Mouse (Mus musculus) kidney, embryonic 14.5 days (tissue): ENCODE results near the gene Megf9. TPM values are rescaled to one million over a fixed set of nuclear protein-coding genes. Genes with fewer than 3 reads are reported as not detected.
A peak's percentile ranks its signal among the peaks of the same experiment; 100 is the strongest.

Source experiments
- ATAC-seq: fragments of 200-750 bp; cut with Nextera tagmentation; 2 replicates; pipeline ENCODE4 v1.8.0; 2017; ENCODE audit warnings: moderate number of reproducible peaks, mild to moderate bottlenecking, moderate TSS enrichment, moderate library complexity; ENCODE audit not compliant: low FRiP score, low TSS enrichment
- H3K27ac ChIP-seq: fragments of 300-500 bp; sonication (generic); 2 replicates; pipeline ENCODE4 v1.5.1; 2014; ENCODE audit warnings: low read depth, mild to moderate bottlenecking, low read length, moderate library complexity, mixed read lengths
- H3K27me3 ChIP-seq: fragments of 300-500 bp; sonication (generic); 2 replicates; pipeline ENCODE4 v1.6.1; 2014; ENCODE audit warnings: mild to moderate bottlenecking, low read length; ENCODE audit not compliant: control insufficient read depth, insufficient read depth
- H3K36me3 ChIP-seq: fragments of 300-500 bp; sonication (generic); 2 replicates; pipeline ENCODE4 v1.6.1; 2014; ENCODE audit warnings: low read length, mixed read lengths; ENCODE audit not compliant: control insufficient read depth, insufficient read depth
- H3K4me1 ChIP-seq: fragments of 300-500 bp; sonication (generic); 2 replicates; pipeline ENCODE4 v1.6.1; 2014; ENCODE audit warnings: low read length, mixed read lengths; ENCODE audit not compliant: control insufficient read depth, insufficient read depth
- H3K4me2 ChIP-seq: fragments of 300-500 bp; sonication (generic); replicated peaks from 2 replicates; pipeline ENCODE4 v1.6.1; 2014; ENCODE audit warnings: low read depth, mild to moderate bottlenecking, low read length
- H3K4me3 ChIP-seq: fragments of 300-500 bp; sonication (generic); 2 replicates; pipeline ENCODE4 v1.5.1; 2014; ENCODE audit warnings: mild to moderate bottlenecking, low read length
- H3K9ac ChIP-seq: fragments of 300-500 bp; sonication (generic); 2 replicates; pipeline ENCODE4 v1.6.1; 2014; ENCODE audit warnings: low read depth, mild to moderate bottlenecking, low read length, moderate library complexity
- H3K9me3 ChIP-seq: fragments of 300-500 bp; sonication (generic); 2 replicates; pipeline ENCODE4 v1.6.1; 2016; ENCODE audit warnings: low read length; ENCODE audit not compliant: control insufficient read depth
- WGBS: fragments of 180-500 bp; shearing (Covaris S2); extraction: QIAGEN DNeasy Blood & Tissue Kit; methylation state at CpG from one replicate; pipeline ENCODE4 v1.1.7; 2014; 5-methylcytosine and 5-hydroxymethylcytosine counted together
- polyA plus RNA-seq: library from polyadenylated mRNA; unstranded; fragments of >200 nt; fragmentation: Nextera tagmentation; extraction: Ambion mirVana; gene quantifications from 2 replicates; pipeline ENCODE4 v1.2.1, GENCODE M21; 2014

Megf9 gene
- polyA plus RNA-seq, 1 experiment from 2014 or later, result 21.1 TPM

GRCm38 (mm10) chr4:70533056-70533805, 1.6 kb downstream of the Megf9 start:
- H3K9me3 ChIP-seq, result no peaks in the 10 kb centered on the region
- peak overlapping the region; percentile 78 for H3K4me3 ChIP-seq
- H3K36me3 ChIP-seq, result no peaks in the 10 kb centered on the region
- WGBS, result 37% methylated on average over 3 of the region's 3 CpGs
- no peak for ATAC-seq
- H3K4me2 ChIP-seq, result peak overlapping the region; percentile 85
- no peaks in the 10 kb centered on the region for H3K27me3 ChIP-seq
- peaks cover 15% of the 10 kb centered on the region for H3K4me1 ChIP-seq
- H3K9ac ChIP-seq, result peak overlapping the region; percentile 79; the same call in 1 of the 2 replicates
- no peak overlapping the region for H3K27ac ChIP-seq

GRCm38 (mm10) chr4:70531021-70531420, 3.8 kb downstream of the Megf9 start:
- WGBS, result 80% methylated on average over 1 of the region's 1 CpGs

DNA sequence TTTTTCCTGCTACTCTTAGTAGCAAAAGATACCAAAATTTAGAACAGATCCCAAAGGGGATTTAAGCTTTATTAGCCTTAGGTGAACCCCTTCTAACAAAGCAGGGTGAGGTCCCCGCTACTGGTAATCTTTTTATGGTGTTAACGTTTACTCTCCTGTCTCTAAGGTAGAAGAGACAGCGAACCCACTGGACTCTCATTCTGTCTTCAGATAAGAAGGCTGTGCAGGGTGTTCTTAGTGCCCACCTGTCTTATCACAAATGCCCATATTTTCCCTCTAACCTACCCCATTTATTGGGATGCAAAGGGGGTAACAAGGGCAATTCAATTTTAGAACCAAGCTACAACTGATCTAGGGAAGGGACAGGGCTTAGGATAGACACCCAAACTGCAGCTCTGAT, 6.2 kb downstream of the Megf9 start:
- Histone ChIP-seq H3K27ac (no peak overlapping the region), H3K9me3 (no peaks in the 10 kb centered on the region), H3K4me2 (no peak overlapping the region), H3K36me3 (no peaks in the 10 kb centered on the region), H3K4me1 (peaks cover 9% of the 10 kb centered on the region; the same call in 1 of the 2 replicates), H3K4me3 (no peak overlapping the region), H3K27me3 (no peaks in the 10 kb centered on the region), H3K9ac (no peak overlapping the region)
- no peak for ATAC-seq
- WGBS, result 85% methylated on average over 3 of the region's 3 CpGs

More at GRCm38 (mm10) chr4:70531021-70531420, 3.8 kb downstream of the Megf9 start:
- H3K9me3 ChIP-seq, result no peaks in the 10 kb centered on the region
- no peak overlapping the region for H3K4me3 ChIP-seq
- H3K9ac ChIP-seq, result no peak overlapping the region
- H3K27me3 ChIP-seq, result no peaks in the 10 kb centered on the region
- H3K36me3 ChIP-seq, result no peaks in the 10 kb centered on the region
- H3K4me1 ChIP-seq, result peaks cover 13% of the 10 kb centered on the region
- H3K4me2 ChIP-seq, result no peak overlapping the region
- no peak for ATAC-seq
- H3K27ac ChIP-seq, result no peak overlapping the region

DNA sequence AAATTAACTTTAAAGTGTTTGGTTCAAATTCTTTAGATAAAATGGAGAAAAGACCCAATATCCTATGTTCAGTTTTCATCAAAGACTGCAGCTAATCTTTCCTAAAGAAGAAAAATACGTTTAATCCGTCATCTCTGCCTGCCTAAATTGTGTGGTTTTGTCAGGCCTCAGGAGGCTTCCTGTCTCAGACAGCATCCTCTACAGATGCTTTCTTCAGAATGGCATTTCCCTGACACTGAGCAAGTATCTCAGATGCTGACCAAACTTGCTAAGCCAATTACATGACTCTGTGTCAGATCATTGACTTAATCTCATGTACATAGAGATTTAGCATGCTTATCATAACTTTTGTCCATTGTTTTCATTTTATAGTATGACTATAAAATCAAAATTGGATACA, 11.4 kb downstream of the Megf9 start:
- H3K36me3 ChIP-seq, result no peaks in the 10 kb centered on the region
- H3K4me3 ChIP-seq, result no peak overlapping the region
- no peaks in the 10 kb centered on the region for H3K27me3 ChIP-seq
- H3K4me1 ChIP-seq, result no peaks in the 10 kb centered on the region
- WGBS, result 61% methylated on average over 2 of the region's 2 CpGs
- H3K9me3 ChIP-seq, result no peaks in the 10 kb centered on the region
- H3K9ac ChIP-seq, result no peak overlapping the region
- H3K27ac ChIP-seq, result no peak overlapping the region
- H3K4me2 ChIP-seq, result no peak overlapping the region
- ATAC-seq, result no peak

DNA sequence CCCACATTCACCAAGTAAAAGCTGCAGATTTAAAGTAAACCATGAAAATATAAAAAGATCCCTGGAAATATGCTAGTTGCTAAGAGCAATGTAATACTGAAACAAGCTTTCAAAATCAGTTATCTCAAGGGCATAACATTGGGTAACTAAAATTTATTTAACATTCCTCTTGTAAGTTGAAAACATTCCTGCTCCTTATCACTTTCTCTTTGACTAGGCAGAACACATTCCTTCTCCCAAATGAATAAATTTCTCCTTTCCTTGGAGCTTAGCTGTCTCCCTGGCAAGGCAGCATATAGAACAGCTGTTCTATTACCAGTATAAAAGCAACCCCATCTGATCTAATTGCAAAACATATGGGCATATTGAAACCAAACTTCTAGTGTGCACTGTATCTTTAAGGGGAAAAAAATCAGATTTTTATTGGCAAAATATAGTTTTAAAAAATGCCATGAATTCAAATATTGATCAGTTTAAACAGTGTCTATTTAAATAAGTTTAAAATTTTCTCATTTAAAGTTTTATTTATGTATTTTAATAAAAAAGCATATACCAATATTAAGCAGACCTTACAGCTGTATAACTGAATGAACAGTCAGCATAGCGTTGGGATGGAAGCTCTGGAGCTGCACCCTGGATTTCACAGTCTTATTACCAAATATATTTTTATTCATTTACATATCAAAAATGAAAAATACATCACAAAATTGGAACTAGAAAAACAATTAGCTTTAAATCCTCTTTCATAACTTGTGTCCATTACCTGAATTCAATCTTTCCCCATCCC, 13.1 kb downstream of the Megf9 start:
- Histone ChIP-seq H3K27ac (no peak overlapping the region), H3K9me3 (no peaks in the 10 kb centered on the region), H3K27me3 (no peaks in the 10 kb centered on the region), H3K4me1 (no peaks in the 10 kb centered on the region), H3K4me2 (no peak overlapping the region), H3K4me3 (no peak overlapping the region), H3K9ac (no peak overlapping the region), H3K36me3 (no peaks in the 10 kb centered on the region)
- WGBS, result 94% methylated on average over 1 of the region's 1 CpGs
- no peak for ATAC-seq

GRCm38 (mm10) chr4:70517646-70518045, 17.1 kb downstream of the Megf9 start:
- Histone ChIP-seq H3K4me3 (no peak overlapping the region), H3K4me2 (no peak overlapping the region), H3K9ac (no peak overlapping the region), H3K27ac (no peak overlapping the region), H3K9me3 (no peaks in the 10 kb centered on the region), H3K36me3 (no peaks in the 10 kb centered on the region), H3K4me1 (no peaks in the 10 kb centered on the region), H3K27me3 (no peaks in the 10 kb centered on the region)
- ATAC-seq, result no peak
- WGBS, result 79% methylated on average over 1 of the region's 1 CpGs

- no peak overlapping the region for H3K4me2 ChIP-seq
- no peaks in the 10 kb centered on the region for H3K36me3 ChIP-seq
- H3K9me3 ChIP-seq, result no peaks in the 10 kb centered on the region
- H3K4me3 ChIP-seq, result no peak overlapping the region
- no peaks in the 10 kb centered on the region for H3K4me1 ChIP-seq
- ATAC-seq, result no peak
- 83% methylated on average over 6 of the region's 6 CpGs for WGBS
- no peaks in the 10 kb centered on the region for H3K27me3 ChIP-seq
- H3K27ac ChIP-seq, result no peak overlapping the region
- no peak overlapping the region for H3K9ac ChIP-seq
Measured at GRCm38 (mm10) chr4:70516289-70516688, 18.5 kb downstream of the Megf9 start.

GRCm38 (mm10) chr4:70515514-70515913, 19.3 kb downstream of the Megf9 start:
- no peak overlapping the region for H3K4me2 ChIP-seq
- H3K4me1 ChIP-seq, result no peaks in the 10 kb centered on the region
- ATAC-seq, result no peak
- no peaks in the 10 kb centered on the region for H3K9me3 ChIP-seq
- no peak overlapping the region for H3K4me3 ChIP-seq
- no peaks in the 10 kb centered on the region for H3K36me3 ChIP-seq
- no peak overlapping the region for H3K9ac ChIP-seq
- no peak overlapping the region for H3K27ac ChIP-seq
- no peaks in the 10 kb centered on the region for H3K27me3 ChIP-seq

DNA sequence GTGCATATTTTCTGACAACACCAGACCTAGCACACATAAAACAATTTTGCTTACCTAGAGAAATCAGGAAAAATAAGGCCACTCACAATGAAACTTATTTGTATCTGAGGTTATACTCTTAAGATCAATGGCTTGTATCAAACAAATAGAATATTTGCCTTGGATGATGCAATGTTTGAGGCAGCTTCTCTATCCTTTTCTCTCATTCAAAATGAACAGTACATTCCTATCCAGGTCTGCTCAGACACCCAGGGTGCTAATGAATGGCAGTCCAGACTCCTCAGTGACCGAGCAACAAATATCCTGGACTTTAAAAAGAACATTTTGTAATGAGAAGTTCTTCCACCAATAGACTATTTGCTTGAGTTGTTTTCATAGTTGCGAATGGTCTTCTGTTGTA, 24.8 kb downstream of the Megf9 start:
- H3K9me3 ChIP-seq, result no peaks in the 10 kb centered on the region
- no peak overlapping the region for H3K4me2 ChIP-seq
- no peak overlapping the region for H3K4me3 ChIP-seq
- no peak overlapping the region for H3K9ac ChIP-seq
- H3K36me3 ChIP-seq, result no peaks in the 10 kb centered on the region
- WGBS, result 91% methylated on average over 2 of the region's 2 CpGs
- no peak for ATAC-seq
- H3K27me3 ChIP-seq, result no peaks in the 10 kb centered on the region
- H3K27ac ChIP-seq, result no peak overlapping the region
- no peaks in the 10 kb centered on the region for H3K4me1 ChIP-seq
